Mouse (Mus musculus) limb, embryonic 11.5 days (tissue): ENCODE data around the gene Ncaph2. TPM values are rescaled to one million over a fixed set of nuclear protein-coding genes. Genes with fewer than 3 reads are reported as not detected.

ENCODE experiments used
- microRNA-seq: library from miRNA; unstranded; fragments of <30 nt; microRNA quantifications from one replicate; pipeline ENCODE4, GENCODE M21; 2016
- polyA plus RNA-seq: library from polyadenylated mRNA; unstranded; fragments of >200 nt; fragmentation: Nextera tagmentation; extraction: Ambion mirVana; gene quantifications from 2 replicates; pipeline ENCODE4 v1.2.1, GENCODE M21; 2014

The Ncaph2 gene
- polyA plus RNA-seq, 1 experiment from 2014 or later, result 176 TPM

Small RNA genes within 50 kb of the gene (microRNA-seq; reads per million reads assigned to microRNA genes)
- gene Mir6959, result not detected

Other genes with a start within 250 kb of the Ncaph2 start
- gene Tubgcp6, start 232.6 kb upstream of the Ncaph2 start, polyA plus RNA-seq, result 22.6 and 23.5 TPM in 2 replicates
- 9.1 and 9.8 TPM in 2 replicates for gene Hdac10, start 227.0 kb upstream of the Ncaph2 start, polyA plus RNA-seq
- 14.3 and 15.2 TPM in 2 replicates for gene Mapk12, start 215.0 kb upstream of the Ncaph2 start, polyA plus RNA-seq
- 15.3 and 16.6 TPM in 2 replicates for gene Mapk11, start 206.1 kb upstream of the Ncaph2 start, polyA plus RNA-seq
- 122 and 125 TPM in 2 replicates for gene Plxnb2, start 174.9 kb upstream of the Ncaph2 start, polyA plus RNA-seq
- gene Dennd6b, start 159.2 kb upstream of the Ncaph2 start, polyA plus RNA-seq, result 19.4 and 19.8 TPM in 2 replicates
- 22.7 and 23.4 TPM in 2 replicates for gene Ppp6r2, start 144.2 kb upstream of the Ncaph2 start, polyA plus RNA-seq
- gene Sbf1, start 40.4 kb upstream of the Ncaph2 start, polyA plus RNA-seq, result 60.2 and 62.8 TPM in 2 replicates
- gene Adm2, start 33.0 kb upstream of the Ncaph2 start, polyA plus RNA-seq, result not detected in 2 replicates
- gene Miox, start 21.3 kb upstream of the Ncaph2 start, polyA plus RNA-seq, result not detected in 2 replicates
- gene Lmf2, start 60 bp upstream of the Ncaph2 start, polyA plus RNA-seq, result 31.6 and 32.1 TPM in 2 replicates
- 4.9 and 6.3 TPM in 2 replicates for gene Sco2, start 18.1 kb downstream of the Ncaph2 start, polyA plus RNA-seq
- 1.9 and 2.2 TPM in 2 replicates for gene Tymp, start 21.3 kb downstream of the Ncaph2 start, polyA plus RNA-seq
- 0.34 TPM in 1 of 2 replicates, not detected in the other for gene Odf3b, start 23.6 kb downstream of the Ncaph2 start, polyA plus RNA-seq
- gene Klhdc7b, start 29.2 kb downstream of the Ncaph2 start, polyA plus RNA-seq, result not detected in 2 replicates
- gene Syce3, start 54.8 kb downstream of the Ncaph2 start, polyA plus RNA-seq, result not detected in 2 replicates
- 1.0 and 1.2 TPM in 2 replicates for gene Cpt1b, start 70.1 kb downstream of the Ncaph2 start, polyA plus RNA-seq
- gene C730034F03Rik, start 73.9 kb downstream of the Ncaph2 start, polyA plus RNA-seq, result 1.7 and 2.0 TPM in 2 replicates
- gene Gm44502, start 74.0 kb downstream of the Ncaph2 start, polyA plus RNA-seq, result not detected in 2 replicates
- 48.7 and 50.1 TPM in 2 replicates for gene Chkb, start 74.2 kb downstream of the Ncaph2 start, polyA plus RNA-seq
- gene Mapk8ip2, start 98.2 kb downstream of the Ncaph2 start, polyA plus RNA-seq, result 1.3 and 1.5 TPM in 2 replicates
- gene Arsa, start 121.7 kb downstream of the Ncaph2 start, polyA plus RNA-seq, result 7.6 and 8.4 TPM in 2 replicates
- gene Shank3, start 143.9 kb downstream of the Ncaph2 start, polyA plus RNA-seq, result 1.9 and 2.5 TPM in 2 replicates
- gene Acr, start 212.6 kb downstream of the Ncaph2 start, polyA plus RNA-seq, result 0.17 TPM in 1 of 2 replicates, not detected in the other
- gene Rabl2, start 236.2 kb downstream of the Ncaph2 start, polyA plus RNA-seq, result 66.9 and 70.3 TPM in 2 replicates